Mouse (Mus musculus): Measurements from ENCODE around the gene Cacng3. TPM values are rescaled to one million over a fixed set of nuclear protein-coding genes. Genes with fewer than 3 reads are reported as not detected.

Cacng3 gene
- polyA plus RNA-seq (2015; fragmentation: Nextera tagmentation; extraction: Ambion mirVana): 0.17 and 0.29 TPM in 2 replicates

DNA sequence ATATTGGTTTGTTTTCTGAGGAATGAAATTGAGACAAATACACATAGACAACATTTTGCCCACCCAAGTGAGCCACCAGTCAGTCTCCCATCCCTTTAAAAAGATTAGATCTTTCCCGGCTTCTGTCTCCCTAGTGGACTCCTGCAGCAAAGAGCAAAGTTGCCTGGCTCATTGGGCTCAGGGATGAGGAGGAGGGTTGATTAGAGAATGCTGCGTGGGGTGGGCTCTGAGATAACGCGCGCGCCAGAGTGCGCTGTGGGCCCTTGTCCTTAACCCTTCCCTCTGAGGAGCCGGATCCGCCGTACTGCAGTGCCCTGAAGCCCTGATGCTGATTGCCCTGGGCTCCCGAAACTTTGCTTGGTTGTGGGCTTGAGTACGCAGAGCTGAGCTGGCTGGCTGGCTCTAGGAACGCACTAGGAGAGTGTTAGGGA, at the start of gene Cacng3:
Gene Cacng3 (plus strand): TSS at position 51 of the 431 bp plus-strand sequence.
- Histone ChIP-seq H3K9ac (ENCODE audit: low read length) (no peak within 1 kb of the TSS), H3K36me3 (ENCODE audit: control insufficient read depth, insufficient read depth, low read length) (no peaks in the 10 kb centered on the region), H3K4me3 (ENCODE audit: low read depth, low read length) (no peak within 1 kb of the TSS), H3K9me3 (ENCODE audit: control insufficient read depth, low read length) (no peaks in the 10 kb centered on the region), H3K27ac (replicated peaks) (no peak within 1 kb of the TSS), H3K4me1 (replicated peaks; ENCODE audit: control insufficient read depth, insufficient read depth) (no peaks in the 10 kb centered on the region), H3K27me3 (ENCODE audit: control insufficient read depth, insufficient read depth, low read length) (no peaks in the 10 kb centered on the region), H3K4me2 (replicated peaks; ENCODE audit: low read depth) (no peak within 1 kb of the TSS)
- TF ChIP-seq EP300 (optimal IDR thresholded peaks at IDR 0.05) (no peak), CTCF (IDR thresholded peaks at IDR 0.05; ENCODE audit: low read depth) (no peak)
- no peak for DNase-seq (ENCODE audit: low spot score)
- no peak; the same call in 1 of the 2 replicates for ATAC-seq (ENCODE audit: low FRiP score, low TSS enrichment)
- WGBS: 16% methylated on average over 13 of the region's 13 CpGs

DNA sequence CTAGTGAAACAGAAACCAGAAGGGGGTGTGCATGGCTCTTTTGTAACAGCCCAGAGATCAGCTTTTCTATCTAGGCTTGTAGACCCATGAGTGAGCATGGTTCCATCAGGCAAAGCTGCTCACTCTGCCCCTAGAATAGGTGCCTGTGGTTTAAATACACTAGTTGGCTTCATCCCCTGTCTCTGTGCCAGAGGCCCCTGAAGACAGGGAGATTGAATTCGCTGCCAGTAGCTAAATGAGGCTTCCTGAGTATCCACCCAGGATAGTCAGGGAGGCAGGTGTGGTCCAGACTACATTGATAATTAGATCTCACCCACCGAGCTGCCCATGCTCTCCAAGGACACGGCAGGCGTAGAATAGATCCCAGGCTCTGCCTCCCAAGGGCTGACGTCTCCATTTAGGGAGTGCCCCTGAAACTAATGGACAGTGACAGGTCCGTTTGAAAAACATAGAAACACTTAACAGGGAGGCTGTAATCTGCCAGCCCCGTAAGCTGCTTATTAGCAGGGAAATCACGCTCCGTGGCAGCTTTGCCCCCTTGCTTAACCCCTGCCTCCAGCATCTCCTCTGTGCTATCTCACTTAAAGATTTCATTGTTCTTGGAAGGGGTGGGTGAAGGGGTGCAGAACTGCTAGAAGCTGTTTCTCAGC, 48.0 kb upstream of the Cacng3 start:
- Histone ChIP-seq H3K9me3 (ENCODE audit: control insufficient read depth, low read length) (no peaks in the 10 kb centered on the region), H3K4me1 (replicated peaks; ENCODE audit: control insufficient read depth, insufficient read depth) (no peaks in the 10 kb centered on the region), H3K4me3 (ENCODE audit: low read depth, low read length) (no peak overlapping the region), H3K36me3 (ENCODE audit: control insufficient read depth, insufficient read depth, low read length) (no peaks in the 10 kb centered on the region), H3K27me3 (ENCODE audit: control insufficient read depth, insufficient read depth, low read length) (no peaks in the 10 kb centered on the region), H3K9ac (ENCODE audit: low read length) (no peak overlapping the region), H3K4me2 (replicated peaks; ENCODE audit: low read depth) (no peak overlapping the region), H3K27ac (replicated peaks) (no peak overlapping the region)
- 52% methylated on average over 9 of the region's 9 CpGs for WGBS
- DNase-seq (ENCODE audit: low spot score) (no peak), ATAC-seq (ENCODE audit: low FRiP score, low TSS enrichment) (no peak)
- TF ChIP-seq CTCF (IDR thresholded peaks at IDR 0.05; ENCODE audit: low read depth) (no peak), EP300 (optimal IDR thresholded peaks at IDR 0.05) (no peak)

DNA sequence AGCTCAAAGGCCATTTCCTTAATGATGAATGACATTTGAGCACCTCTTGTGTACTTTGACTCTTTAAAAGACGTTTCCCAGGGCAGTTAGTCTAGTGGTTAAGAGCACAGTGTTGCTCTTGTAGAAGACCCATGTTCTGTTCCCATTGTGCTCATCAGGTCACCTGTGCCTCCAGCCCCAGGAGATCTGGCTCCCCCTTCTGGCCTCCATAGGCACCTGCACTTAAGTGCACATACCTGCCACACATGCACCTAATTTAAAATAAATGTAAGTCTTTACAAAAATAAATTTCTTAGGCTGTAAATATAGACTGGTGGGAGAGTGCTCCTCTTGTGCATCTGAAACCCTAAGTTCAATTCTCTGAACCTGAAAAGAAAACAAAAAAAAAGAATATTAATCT, 46.5 kb upstream of the Cacng3 start:
- whole genome bisulfite sequencing: 42% methylated on average over 1 of the region's 1 CpGs
- no peak overlapping the region for H3K27ac ChIP-seq (replicated peaks)
- no peak overlapping the region for H3K9ac ChIP-seq (ENCODE audit: low read length)

DNA sequence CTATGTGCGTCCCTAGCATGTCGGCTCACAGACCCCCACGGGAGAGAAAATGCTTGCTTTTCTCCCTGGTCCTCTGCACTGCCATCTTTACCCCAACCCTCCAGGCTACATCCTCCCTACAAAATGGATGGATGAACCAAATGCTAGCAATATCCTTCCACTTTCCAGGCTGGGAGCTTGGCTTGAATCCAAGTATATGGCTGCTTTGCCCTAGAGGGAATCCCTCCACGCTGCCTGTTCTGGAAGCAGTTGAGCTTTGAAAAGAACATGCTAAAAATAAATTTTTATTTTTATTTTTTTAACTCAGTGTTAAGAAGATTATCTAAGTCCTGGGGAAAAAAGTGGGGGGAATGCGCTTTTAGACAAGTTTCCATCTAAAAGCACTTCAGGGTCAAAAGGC, 42.2 kb upstream of the Cacng3 start:
- H3K27ac ChIP-seq (replicated peaks): no peak overlapping the region
- no peaks in the 10 kb centered on the region for H3K36me3 ChIP-seq (ENCODE audit: control insufficient read depth, insufficient read depth, low read length)
- H3K27me3 ChIP-seq (ENCODE audit: control insufficient read depth, insufficient read depth, low read length): no peaks in the 10 kb centered on the region
- H3K4me1 ChIP-seq (replicated peaks; ENCODE audit: control insufficient read depth, insufficient read depth): no peaks in the 10 kb centered on the region
- H3K4me3 ChIP-seq (ENCODE audit: low read depth, low read length): no peak overlapping the region
- TF ChIP-seq EP300 (optimal IDR thresholded peaks at IDR 0.05): no peak
- no peak for TF ChIP-seq CTCF (IDR thresholded peaks at IDR 0.05; ENCODE audit: low read depth)
- no peaks in the 10 kb centered on the region for H3K9me3 ChIP-seq (ENCODE audit: control insufficient read depth, low read length)
- no peak for DNase-seq (ENCODE audit: low spot score)
- WGBS: 86% methylated on average over 5 of the region's 5 CpGs
- H3K4me2 ChIP-seq (replicated peaks; ENCODE audit: low read depth): no peak overlapping the region
- ATAC-seq (ENCODE audit: low FRiP score, low TSS enrichment): no peak
- H3K9ac ChIP-seq (ENCODE audit: low read length): no peak overlapping the region

More for the DNA sequence above, 46.5 kb upstream of the Cacng3 start:
- H3K4me1 ChIP-seq (replicated peaks; ENCODE audit: control insufficient read depth, insufficient read depth): no peaks in the 10 kb centered on the region
- ATAC-seq (ENCODE audit: low FRiP score, low TSS enrichment) (no peak), DNase-seq (ENCODE audit: low spot score) (no peak)
- H3K9me3 ChIP-seq (ENCODE audit: control insufficient read depth, low read length): no peaks in the 10 kb centered on the region
- no peaks in the 10 kb centered on the region for H3K36me3 ChIP-seq (ENCODE audit: control insufficient read depth, insufficient read depth, low read length)
- TF ChIP-seq EP300 (optimal IDR thresholded peaks at IDR 0.05) (no peak), CTCF (IDR thresholded peaks at IDR 0.05; ENCODE audit: low read depth) (0 out of 2 replicates have a peak, but pooled peaks have one; percentile 7)
- no peak overlapping the region for H3K4me2 ChIP-seq (replicated peaks; ENCODE audit: low read depth)
- no peak overlapping the region for H3K4me3 ChIP-seq (ENCODE audit: low read depth, low read length)
- H3K27me3 ChIP-seq (ENCODE audit: control insufficient read depth, insufficient read depth, low read length): no peaks in the 10 kb centered on the region

DNA sequence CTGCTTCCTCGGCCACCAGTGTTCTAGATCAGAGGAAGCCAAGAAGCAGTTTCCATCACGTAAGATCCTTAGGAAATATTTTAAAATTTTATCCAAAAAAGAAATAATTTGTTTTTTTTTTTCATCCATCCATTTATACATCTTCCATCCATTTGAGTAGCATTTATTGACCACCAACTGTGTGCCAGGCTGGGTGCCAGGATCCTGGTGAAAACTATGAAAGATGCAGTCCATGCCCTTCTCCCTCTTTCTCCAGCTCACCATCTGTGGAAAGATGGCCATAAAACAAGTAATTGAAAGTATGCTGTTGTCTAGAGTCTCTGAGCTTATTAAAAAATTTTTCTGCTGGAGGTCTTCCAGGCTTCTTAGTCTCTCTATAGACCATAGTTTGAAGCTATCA, 39.9 kb upstream of the Cacng3 start:
- no peak overlapping the region for H3K27ac ChIP-seq (replicated peaks)
- H3K36me3 ChIP-seq (ENCODE audit: control insufficient read depth, insufficient read depth, low read length): no peaks in the 10 kb centered on the region
- no peak overlapping the region for H3K9ac ChIP-seq (ENCODE audit: low read length)
- no peak overlapping the region for H3K4me3 ChIP-seq (ENCODE audit: low read depth, low read length)
- DNase-seq (ENCODE audit: low spot score) (no peak), ATAC-seq (ENCODE audit: low FRiP score, low TSS enrichment) (no peak)
- H3K4me2 ChIP-seq (replicated peaks; ENCODE audit: low read depth): no peak overlapping the region
- H3K9me3 ChIP-seq (ENCODE audit: control insufficient read depth, low read length): no peaks in the 10 kb centered on the region
- no peaks in the 10 kb centered on the region for H3K27me3 ChIP-seq (ENCODE audit: control insufficient read depth, insufficient read depth, low read length)
- 90% methylated on average over 2 of the region's 2 CpGs for WGBS
- no peaks in the 10 kb centered on the region for H3K4me1 ChIP-seq (replicated peaks; ENCODE audit: control insufficient read depth, insufficient read depth)
- TF ChIP-seq EP300 (optimal IDR thresholded peaks at IDR 0.05) (no peak), CTCF (IDR thresholded peaks at IDR 0.05; ENCODE audit: low read depth) (no peak)

DNA sequence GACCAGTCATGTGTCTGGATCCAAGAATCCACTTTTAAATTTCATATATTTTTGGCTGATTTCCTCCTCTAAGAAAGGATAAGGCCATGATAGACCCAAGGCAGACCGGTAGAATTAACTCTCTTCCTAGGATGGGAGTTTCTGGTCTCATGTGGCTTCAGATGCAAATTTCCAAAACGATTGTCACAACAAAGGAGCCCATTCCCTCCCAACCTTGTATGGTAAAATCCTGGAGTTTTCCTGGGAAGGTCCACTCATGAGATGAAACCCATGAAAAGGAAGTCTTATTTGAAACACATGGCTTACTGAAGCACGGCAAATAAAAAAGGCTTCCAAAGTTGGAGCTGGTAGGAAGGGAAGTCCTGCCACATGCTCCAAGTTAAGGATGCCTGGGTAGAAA, 39.1 kb upstream of the Cacng3 start:
- Histone ChIP-seq H3K4me2 (replicated peaks; ENCODE audit: low read depth) (no peak overlapping the region), H3K36me3 (ENCODE audit: control insufficient read depth, insufficient read depth, low read length) (no peaks in the 10 kb centered on the region), H3K4me3 (ENCODE audit: low read depth, low read length) (no peak overlapping the region), H3K9ac (ENCODE audit: low read length) (no peak overlapping the region), H3K27me3 (ENCODE audit: control insufficient read depth, insufficient read depth, low read length) (no peaks in the 10 kb centered on the region), H3K9me3 (ENCODE audit: control insufficient read depth, low read length) (no peaks in the 10 kb centered on the region), H3K27ac (replicated peaks) (no peak overlapping the region), H3K4me1 (replicated peaks; ENCODE audit: control insufficient read depth, insufficient read depth) (no peaks in the 10 kb centered on the region)
- ATAC-seq (ENCODE audit: low FRiP score, low TSS enrichment) (no peak), DNase-seq (ENCODE audit: low spot score) (no peak)
- 72% methylated on average over 3 of the region's 3 CpGs for WGBS
- TF ChIP-seq CTCF (IDR thresholded peaks at IDR 0.05; ENCODE audit: low read depth): no peak

All from stomach, postnatal 0 days (tissue).